Mouse (Mus musculus): ENCODE data around the gene Grtp1. TPM values are rescaled to one million over a fixed set of nuclear protein-coding genes. Genes with fewer than 3 reads are reported as not detected.

Grtp1 gene
- polyA plus RNA-seq, 1 experiment from 2014 or later = 18.3 TPM

- 75% methylated on average over 1 of the region's 1 CpGs for WGBS
- Histone ChIP-seq H3K36me3 (ENCODE audit: control insufficient read depth, insufficient read depth, low read length) (peaks cover 6% of the 10 kb centered on the region), H3K4me1 (replicated peaks; ENCODE audit: control insufficient read depth, insufficient read depth, low read length) (no peaks in the 10 kb centered on the region), H3K9ac (ENCODE audit: low read length) (no peak overlapping the region), H3K9me3 (ENCODE audit: control insufficient read depth, low read length) (no peaks in the 10 kb centered on the region), H3K4me2 (ENCODE audit: low read depth, low read length, severe bottlenecking) (no peak overlapping the region), H3K27me3 (ENCODE audit: control insufficient read depth, insufficient read depth, low read length) (no peaks in the 10 kb centered on the region), H3K27ac (ENCODE audit: low read depth, low read length) (no peak overlapping the region), H3K4me3 (ENCODE audit: low read depth, low read length) (no peak overlapping the region)
- ATAC-seq (replicated peaks; ENCODE audit: low FRiP score) (no peak), DNase-seq (ENCODE audit: low spot score) (no peak)
These were observed 24.8 kb downstream of the Grtp1 start for GRCm38 (mm10) chr8:13175650-13176049.

GRCm38 (mm10) chr8:13174811-13175210 is 25.6 kb downstream of the Grtp1 start:
- Histone ChIP-seq H3K4me2 (ENCODE audit: low read depth, low read length, severe bottlenecking) (no peak overlapping the region), H3K9me3 (ENCODE audit: control insufficient read depth, low read length) (no peaks in the 10 kb centered on the region), H3K4me1 (replicated peaks; ENCODE audit: control insufficient read depth, insufficient read depth, low read length) (no peaks in the 10 kb centered on the region), H3K4me3 (ENCODE audit: low read depth, low read length) (no peak overlapping the region), H3K9ac (ENCODE audit: low read length) (no peak overlapping the region), H3K27me3 (ENCODE audit: control insufficient read depth, insufficient read depth, low read length) (no peaks in the 10 kb centered on the region), H3K36me3 (ENCODE audit: control insufficient read depth, insufficient read depth, low read length) (peaks cover 6% of the 10 kb centered on the region), H3K27ac (ENCODE audit: low read depth, low read length) (no peak overlapping the region)
- WGBS = 92% methylated on average over 4 of the region's 4 CpGs
- ATAC-seq (replicated peaks; ENCODE audit: low FRiP score) (no peak), DNase-seq (ENCODE audit: low spot score) (no peak)

- no peak overlapping the region for H3K27ac ChIP-seq (ENCODE audit: low read depth, low read length)
- no peaks in the 10 kb centered on the region for H3K4me1 ChIP-seq (replicated peaks; ENCODE audit: control insufficient read depth, insufficient read depth, low read length)
- DNase-seq (ENCODE audit: low spot score) = no peak
- peaks cover 6% of the 10 kb centered on the region for H3K36me3 ChIP-seq (ENCODE audit: control insufficient read depth, insufficient read depth, low read length)
- no peak overlapping the region for H3K9ac ChIP-seq (ENCODE audit: low read length)
- no peaks in the 10 kb centered on the region for H3K27me3 ChIP-seq (ENCODE audit: control insufficient read depth, insufficient read depth, low read length)
- no peak overlapping the region for H3K4me3 ChIP-seq (ENCODE audit: low read depth, low read length)
- WGBS = 91% methylated on average over 4 of the region's 4 CpGs
- no peaks in the 10 kb centered on the region for H3K9me3 ChIP-seq (ENCODE audit: control insufficient read depth, low read length)
- no peak for ATAC-seq (replicated peaks; ENCODE audit: low FRiP score)
- H3K4me2 ChIP-seq (ENCODE audit: low read depth, low read length, severe bottlenecking) = no peak overlapping the region
These were observed 26.1 kb downstream of the Grtp1 start for GRCm38 (mm10) chr8:13174305-13174704.

- Histone ChIP-seq H3K9ac (ENCODE audit: low read length) (no peak overlapping the region), H3K27me3 (ENCODE audit: control insufficient read depth, insufficient read depth, low read length) (no peaks in the 10 kb centered on the region), H3K4me3 (ENCODE audit: low read depth, low read length) (no peak overlapping the region), H3K27ac (ENCODE audit: low read depth, low read length) (no peak overlapping the region), H3K4me2 (ENCODE audit: low read depth, low read length, severe bottlenecking) (no peak overlapping the region), H3K36me3 (ENCODE audit: control insufficient read depth, insufficient read depth, low read length) (peaks cover 3% of the 10 kb centered on the region; the same call in 1 of the 2 replicates), H3K9me3 (ENCODE audit: control insufficient read depth, low read length) (no peaks in the 10 kb centered on the region), H3K4me1 (replicated peaks; ENCODE audit: control insufficient read depth, insufficient read depth, low read length) (no peaks in the 10 kb centered on the region)
- ATAC-seq (replicated peaks; ENCODE audit: low FRiP score) = no peak
- DNase-seq (ENCODE audit: low spot score) = no peak
- 92% methylated on average over 1 of the region's 1 CpGs for WGBS
These were observed 29.9 kb downstream of the Grtp1 start for GRCm38 (mm10) chr8:13170510-13170909.

- H3K4me1 ChIP-seq (replicated peaks; ENCODE audit: control insufficient read depth, insufficient read depth, low read length) = peaks cover 7% of the 10 kb centered on the region; the same call in 1 of the 2 replicates
- no peaks in the 10 kb centered on the region; the same call in 1 of the 2 replicates for H3K36me3 ChIP-seq (ENCODE audit: control insufficient read depth, insufficient read depth, low read length)
- DNase-seq (ENCODE audit: low spot score) = no peak
- H3K4me2 ChIP-seq (ENCODE audit: low read depth, low read length, severe bottlenecking) = no peak overlapping the region
- no peaks in the 10 kb centered on the region for H3K9me3 ChIP-seq (ENCODE audit: control insufficient read depth, low read length)
- no peak overlapping the region for H3K27ac ChIP-seq (ENCODE audit: low read depth, low read length)
- no peak for ATAC-seq (replicated peaks; ENCODE audit: low FRiP score)
- H3K27me3 ChIP-seq (ENCODE audit: control insufficient read depth, insufficient read depth, low read length) = no peaks in the 10 kb centered on the region
- no peak overlapping the region for H3K4me3 ChIP-seq (ENCODE audit: low read depth, low read length)
- 90% methylated on average over 5 of the region's 5 CpGs for WGBS
- H3K9ac ChIP-seq (ENCODE audit: low read length) = no peak overlapping the region
These were observed 36.1 kb downstream of the Grtp1 start for GRCm38 (mm10) chr8:13164361-13164760.

- DNase-seq (ENCODE audit: low spot score) (no peak), ATAC-seq (replicated peaks; ENCODE audit: low FRiP score) (no peak)
- no peaks in the 10 kb centered on the region for H3K9me3 ChIP-seq (ENCODE audit: control insufficient read depth, low read length)
- H3K27ac ChIP-seq (ENCODE audit: low read depth, low read length) = no peak overlapping the region
- no peaks in the 10 kb centered on the region for H3K27me3 ChIP-seq (ENCODE audit: control insufficient read depth, insufficient read depth, low read length)
- H3K4me1 ChIP-seq (replicated peaks; ENCODE audit: control insufficient read depth, insufficient read depth, low read length) = peaks cover 9% of the 10 kb centered on the region; the same call in 1 of the 2 replicates
- H3K4me3 ChIP-seq (ENCODE audit: low read depth, low read length) = no peak overlapping the region
- WGBS = 85% methylated on average over 1 of the region's 1 CpGs
- no peak overlapping the region for H3K4me2 ChIP-seq (ENCODE audit: low read depth, low read length, severe bottlenecking)
- H3K9ac ChIP-seq (ENCODE audit: low read length) = no peak overlapping the region
- H3K36me3 ChIP-seq (ENCODE audit: control insufficient read depth, insufficient read depth, low read length) = no peaks in the 10 kb centered on the region; the same call in 1 of the 2 replicates
These were observed 36.9 kb downstream of the Grtp1 start for GRCm38 (mm10) chr8:13163563-13163962.

GRCm38 (mm10) chr8:13162098-13162497 is 38.3 kb downstream of the Grtp1 start:
- H3K4me3 ChIP-seq (ENCODE audit: low read depth, low read length) = no peak overlapping the region
- no peak overlapping the region for H3K4me2 ChIP-seq (ENCODE audit: low read depth, low read length, severe bottlenecking)
- WGBS = 83% methylated on average over 6 of the region's 6 CpGs
- peaks cover 12% of the 10 kb centered on the region; the same call in 1 of the 2 replicates for H3K4me1 ChIP-seq (replicated peaks; ENCODE audit: control insufficient read depth, insufficient read depth, low read length)
- no peak overlapping the region for H3K27ac ChIP-seq (ENCODE audit: low read depth, low read length)
- H3K27me3 ChIP-seq (ENCODE audit: control insufficient read depth, insufficient read depth, low read length) = no peaks in the 10 kb centered on the region
- DNase-seq (ENCODE audit: low spot score) (no peak), ATAC-seq (replicated peaks; ENCODE audit: low FRiP score) (no peak)
- H3K36me3 ChIP-seq (ENCODE audit: control insufficient read depth, insufficient read depth, low read length) = no peaks in the 10 kb centered on the region
- no peak overlapping the region for H3K9ac ChIP-seq (ENCODE audit: low read length)
- no peaks in the 10 kb centered on the region for H3K9me3 ChIP-seq (ENCODE audit: control insufficient read depth, low read length)

GRCm38 (mm10) chr8:13160691-13161090 is 39.7 kb downstream of the Grtp1 start:
- Histone ChIP-seq H3K4me3 (ENCODE audit: low read depth, low read length) (no peak overlapping the region; the same call in 1 of the 2 replicates), H3K27ac (ENCODE audit: low read depth, low read length) (no peak overlapping the region), H3K36me3 (ENCODE audit: control insufficient read depth, insufficient read depth, low read length) (no peaks in the 10 kb centered on the region), H3K9ac (ENCODE audit: low read length) (no peak overlapping the region), H3K9me3 (ENCODE audit: control insufficient read depth, low read length) (no peaks in the 10 kb centered on the region), H3K4me2 (ENCODE audit: low read depth, low read length, severe bottlenecking) (no peak overlapping the region), H3K27me3 (ENCODE audit: control insufficient read depth, insufficient read depth, low read length) (no peaks in the 10 kb centered on the region), H3K4me1 (replicated peaks; ENCODE audit: control insufficient read depth, insufficient read depth, low read length) (peaks cover 12% of the 10 kb centered on the region; the same call in 1 of the 2 replicates)
- ATAC-seq (replicated peaks; ENCODE audit: low FRiP score) (no peak), DNase-seq (ENCODE audit: low spot score) (no peak)
- 89% methylated on average over 3 of the region's 3 CpGs for WGBS

- H3K36me3 ChIP-seq (ENCODE audit: control insufficient read depth, insufficient read depth, low read length) = no peaks in the 10 kb centered on the region
- DNase-seq (ENCODE audit: low spot score) (no peak), ATAC-seq (replicated peaks; ENCODE audit: low FRiP score) (peak; percentile 63)
- no peaks in the 10 kb centered on the region for H3K27me3 ChIP-seq (ENCODE audit: control insufficient read depth, insufficient read depth, low read length)
- peak overlapping the region; percentile 100 for H3K4me3 ChIP-seq (ENCODE audit: low read depth, low read length)
- under 1% methylated on average over 43 of the region's 49 CpGs for WGBS
- peak overlapping the region; percentile 84 for H3K4me2 ChIP-seq (ENCODE audit: low read depth, low read length, severe bottlenecking)
- H3K4me1 ChIP-seq (replicated peaks; ENCODE audit: control insufficient read depth, insufficient read depth, low read length) = peaks cover 12% of the 10 kb centered on the region; the same call in 1 of the 2 replicates
- peak overlapping the region; percentile 97 for H3K9ac ChIP-seq (ENCODE audit: low read length)
- H3K27ac ChIP-seq (ENCODE audit: low read depth, low read length) = 0 out of 2 replicates have a peak overlapping the region, but pooled peaks have one; percentile 41
- H3K9me3 ChIP-seq (ENCODE audit: control insufficient read depth, low read length) = no peaks in the 10 kb centered on the region
These were observed 41.0 kb downstream of the Grtp1 start for GRCm38 (mm10) chr8:13159377-13159881.

Data from forebrain, embryonic 11.5 days (tissue).